Mouse (Mus musculus): Measurements from ENCODE around the gene Rasgrp4.
"Not testable (repeated sequence)": the region's sequence is repeated elsewhere in the genome, so short reads cannot be mapped to it uniquely, and the experiment has no call there.

The Rasgrp4 gene

DNA sequence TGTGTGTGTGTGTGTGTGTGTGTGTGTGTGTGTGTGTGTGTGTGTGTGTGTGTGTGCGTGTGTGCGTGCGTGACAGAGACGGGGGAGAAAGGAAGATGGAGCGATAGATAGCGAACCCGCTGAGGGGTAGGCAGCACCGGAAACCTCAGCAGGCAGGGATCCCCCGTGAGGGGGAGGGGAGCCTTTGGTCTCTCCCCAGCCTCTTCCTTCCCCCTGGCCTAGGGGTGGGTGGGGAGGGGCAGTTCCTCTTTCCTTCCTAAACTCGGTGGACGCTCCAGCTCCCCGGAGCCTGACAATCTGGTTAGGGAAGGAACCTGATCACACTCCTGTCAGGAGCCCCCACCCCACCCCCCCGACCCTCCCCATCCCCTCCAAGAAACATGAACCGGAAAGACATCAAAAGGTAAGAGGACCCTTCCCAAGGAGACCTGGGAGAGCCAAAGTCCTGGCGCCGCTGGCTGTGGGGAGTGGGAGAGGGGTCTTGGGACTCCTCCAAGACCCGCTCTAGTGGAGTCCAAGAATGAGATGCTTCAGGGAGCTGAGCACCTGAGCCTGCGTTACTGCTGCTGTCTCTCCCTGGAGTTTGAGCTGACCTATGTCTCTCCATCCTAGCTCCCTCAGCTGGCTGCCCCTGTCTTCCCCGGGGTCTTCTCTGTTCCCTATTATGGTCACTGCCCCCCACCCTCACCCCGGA lies at the start of gene Rasgrp4:
Rasgrp4 (plus strand) TSS at position 159 of the 694 bp plus-strand sequence.
- DNase-seq (ENCODE audit: low read depth, low spot score) = no peak

- no peak for DNase-seq (ENCODE audit: low read depth, low spot score)
These were observed 48.7 kb upstream of the Rasgrp4 start for GRCm38 (mm10) chr7:29085981-29086380.

GRCm38 (mm10) chr7:29086902-29087301 lies 47.7 kb upstream of the Rasgrp4 start:
- DNase-seq (ENCODE audit: low read depth, low spot score) = no peak

- no peak for DNase-seq (ENCODE audit: low read depth, low spot score)
These were observed 45.8 kb upstream of the Rasgrp4 start for GRCm38 (mm10) chr7:29088817-29089216.

- DNase-seq (ENCODE audit: low read depth, low spot score) = no peak
These were observed 37.5 kb upstream of the Rasgrp4 start for GRCm38 (mm10) chr7:29097131-29097530.

DNA sequence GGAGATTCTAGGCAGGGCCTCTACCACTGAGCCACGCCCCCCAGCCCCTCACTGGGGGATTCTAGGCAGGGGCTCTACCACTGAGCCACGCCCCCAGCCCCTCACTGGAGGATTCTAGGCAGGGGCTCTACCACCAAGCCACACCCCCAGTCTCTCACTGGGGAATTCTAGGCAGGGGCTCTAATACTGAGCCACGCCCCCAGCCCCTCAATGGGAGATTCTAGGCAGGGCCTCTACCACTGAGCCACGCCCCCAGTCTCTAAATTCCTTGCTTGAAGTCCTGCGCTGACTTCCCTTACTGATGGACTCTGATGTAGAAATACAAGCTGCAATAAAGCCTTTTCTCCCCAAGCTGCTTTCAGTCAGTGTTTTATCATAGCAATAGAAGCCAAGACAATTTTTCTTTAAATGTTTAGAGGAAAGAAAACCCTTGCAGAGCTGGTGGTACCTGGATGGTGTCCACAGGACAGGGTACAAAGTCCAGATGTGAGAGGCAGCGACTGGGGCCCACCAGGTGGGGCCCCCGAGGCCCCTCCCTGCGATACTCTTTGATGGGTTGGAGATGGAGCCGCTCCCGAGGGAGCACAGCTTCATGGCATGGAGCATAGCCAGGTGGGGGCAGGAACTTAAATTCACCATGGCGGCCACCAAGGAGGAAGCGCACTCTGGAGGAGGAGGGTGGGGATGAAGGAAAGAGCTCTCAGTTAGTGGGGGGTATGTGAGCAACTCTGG lies 33.2 kb upstream of the Rasgrp4 start:
- DNase-seq (ENCODE audit: low read depth, low spot score) = no peak

DNA sequence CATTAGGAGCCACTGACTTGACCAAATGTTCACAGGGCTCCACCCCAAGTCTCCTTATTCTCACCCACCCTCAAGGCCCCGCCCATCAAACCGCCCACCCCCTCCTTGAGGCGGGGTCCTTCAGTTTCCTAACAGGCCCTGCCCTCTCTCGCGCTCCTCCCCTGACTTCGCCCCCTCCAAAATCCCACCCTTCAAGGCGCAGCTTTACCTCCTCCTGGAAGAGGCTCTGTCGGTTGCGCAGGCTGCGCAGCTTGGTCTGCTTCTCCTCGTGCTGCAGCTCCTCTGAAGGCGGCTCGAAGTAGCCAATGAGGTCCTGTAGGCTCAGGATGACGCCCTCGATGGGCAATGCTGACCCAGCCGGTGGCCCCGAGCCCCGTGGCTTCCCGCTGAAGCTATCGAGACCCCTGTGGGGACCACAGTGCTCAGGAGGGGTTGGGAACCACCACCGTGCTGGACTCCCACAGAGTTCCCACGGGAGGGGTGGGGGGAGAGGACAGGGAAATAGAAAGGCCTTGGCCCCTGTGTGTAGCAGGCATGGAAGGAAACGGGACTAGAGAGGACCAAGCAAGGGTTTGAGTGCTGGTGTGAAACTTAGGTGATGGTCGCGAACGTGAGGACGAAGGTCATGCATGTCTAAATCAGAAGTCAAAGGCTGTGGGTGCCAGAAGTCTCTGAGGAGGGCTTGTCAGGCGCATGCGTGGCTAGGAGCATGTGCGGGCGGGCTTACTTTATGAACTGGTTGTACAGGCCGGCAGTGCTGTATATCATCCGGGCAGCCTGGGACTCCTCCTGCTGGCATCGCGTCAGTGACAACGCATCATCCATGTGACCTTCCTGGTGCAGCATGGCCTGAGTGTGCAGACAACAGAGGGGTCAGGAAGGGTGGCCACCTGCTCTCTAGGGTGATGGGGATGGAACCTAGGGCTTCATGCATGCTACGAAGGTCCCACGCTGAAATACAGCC lies 25.4 kb upstream of the Rasgrp4 start:
- DNase-seq (ENCODE audit: low read depth, low spot score) = no peak

DNA sequence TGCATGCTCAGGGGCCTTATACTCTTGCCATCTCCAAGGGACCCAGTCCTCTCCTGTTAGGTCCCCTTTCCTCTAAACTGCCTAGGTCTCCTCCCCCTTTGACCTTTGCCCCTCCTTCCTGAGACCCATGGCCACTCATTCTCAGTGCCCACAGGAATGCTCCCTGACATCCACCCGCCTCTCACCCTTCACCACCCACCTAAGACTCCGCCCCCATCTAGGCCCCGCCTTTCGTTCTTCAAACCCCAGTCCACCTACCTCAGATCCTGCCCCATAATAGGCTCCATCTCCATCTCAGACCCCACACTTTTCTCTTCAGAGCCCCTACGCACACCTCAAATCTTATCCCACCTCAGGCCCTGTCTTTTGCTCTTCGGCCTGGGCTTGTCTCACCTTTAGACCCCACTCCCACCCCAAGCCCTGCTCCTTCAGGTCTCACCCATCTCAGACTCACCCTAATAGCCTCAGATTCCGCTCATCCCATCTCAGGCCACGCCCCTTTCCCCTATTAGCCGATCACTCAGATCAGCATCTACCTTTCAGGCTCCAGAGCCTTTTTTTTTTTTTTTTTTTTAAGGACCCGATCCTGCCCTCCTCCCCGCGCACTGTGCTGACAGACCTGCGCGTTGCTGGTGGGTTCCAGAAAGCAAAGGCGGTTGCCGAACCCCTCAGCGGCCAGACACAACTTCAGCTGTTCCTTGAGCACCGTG lies 16.4 kb upstream of the Rasgrp4 start:
- no peak for DNase-seq (ENCODE audit: low read depth, low spot score)

DNA sequence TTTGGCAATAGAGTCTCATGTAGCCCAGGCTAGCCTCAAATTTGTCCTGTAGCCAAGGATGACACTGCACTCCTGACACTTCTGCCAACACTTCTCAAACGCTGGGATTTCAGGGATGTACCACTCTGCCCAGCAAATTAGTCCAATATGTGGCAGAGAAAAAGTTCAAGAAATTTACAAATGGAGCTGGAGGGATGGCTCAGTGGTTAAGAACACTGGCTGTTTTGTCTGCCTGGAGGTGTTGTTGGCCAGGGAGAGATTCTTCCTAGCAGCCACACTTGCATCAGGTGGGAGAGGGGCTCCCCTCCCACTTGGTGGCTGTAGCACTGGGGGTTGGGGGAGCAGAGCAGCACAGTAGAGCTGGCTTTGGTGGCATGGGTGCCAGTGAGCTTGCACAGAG lies 15.1 kb upstream of the Rasgrp4 start:
- DNase-seq (ENCODE audit: low read depth, low spot score) = no peak

DNA sequence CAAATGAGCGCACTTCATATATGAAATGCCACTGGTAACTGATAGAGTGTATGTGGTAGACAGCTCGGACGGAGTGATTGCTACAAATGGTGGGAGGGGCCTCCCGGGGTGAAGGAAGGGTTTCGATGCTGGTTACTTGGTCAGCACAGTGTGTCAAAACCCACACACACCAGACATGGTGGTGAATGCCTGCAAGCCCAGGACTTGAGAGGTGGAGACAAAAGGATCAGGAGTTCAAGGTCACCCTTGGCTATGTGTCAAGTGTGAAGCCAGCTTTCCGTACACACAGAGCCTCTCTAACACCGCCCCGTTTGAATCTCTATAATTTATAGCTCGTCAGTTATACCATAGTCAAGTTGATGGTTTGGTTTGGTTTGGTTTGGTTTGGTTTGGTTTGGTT lies 11.8 kb upstream of the Rasgrp4 start:
- no peak for DNase-seq (ENCODE audit: low read depth, low spot score)

DNA sequence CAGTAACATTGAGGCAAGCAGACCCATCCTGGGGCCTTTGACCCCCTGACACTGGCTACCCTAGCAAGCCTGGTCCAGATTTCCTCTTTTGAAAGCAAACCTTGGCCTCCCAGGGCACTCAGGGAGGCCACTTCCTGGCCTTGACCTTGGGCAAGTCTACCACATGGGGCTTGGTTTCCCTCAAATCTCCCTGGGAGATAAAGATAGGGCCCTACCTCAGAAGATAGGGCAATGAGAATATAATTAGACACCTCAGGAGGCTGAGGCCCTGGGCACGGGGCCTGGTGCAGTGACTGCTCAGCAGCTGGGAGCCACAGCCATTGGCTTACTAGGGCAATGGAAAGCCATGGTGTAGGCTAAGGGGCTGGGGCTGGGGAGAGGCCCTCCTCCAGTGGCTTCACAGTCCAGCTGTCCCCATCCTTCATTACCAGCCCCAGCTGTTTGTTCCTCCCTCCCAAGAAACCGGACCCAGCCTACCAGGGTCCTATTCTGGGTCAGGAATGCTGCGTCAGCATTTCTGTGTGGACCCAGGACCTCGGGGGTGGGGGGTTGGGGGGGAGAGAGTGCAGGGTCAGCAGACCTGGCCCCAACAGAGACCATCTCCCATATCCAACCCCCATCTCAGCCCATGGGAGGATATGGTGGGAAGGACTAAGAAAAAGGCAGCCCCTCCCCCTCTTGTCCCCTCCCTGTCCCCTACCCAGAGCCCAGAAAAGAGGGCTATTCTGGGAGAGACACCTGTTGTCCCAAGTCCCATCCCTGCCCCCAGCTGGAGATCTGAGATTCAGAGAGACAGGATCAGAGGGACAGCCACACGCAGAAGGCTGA lies 10.9 kb upstream of the Rasgrp4 start:
- DNase-seq (ENCODE audit: low read depth, low spot score) = no peak

GRCm38 (mm10) chr7:29124970-29125369 lies 9.7 kb upstream of the Rasgrp4 start, which contains the start of gene Ryr1:
Gene Ryr1 (minus strand): TSS chr7:29125179.
- no peak for DNase-seq (ENCODE audit: low read depth, low spot score)

DNA sequence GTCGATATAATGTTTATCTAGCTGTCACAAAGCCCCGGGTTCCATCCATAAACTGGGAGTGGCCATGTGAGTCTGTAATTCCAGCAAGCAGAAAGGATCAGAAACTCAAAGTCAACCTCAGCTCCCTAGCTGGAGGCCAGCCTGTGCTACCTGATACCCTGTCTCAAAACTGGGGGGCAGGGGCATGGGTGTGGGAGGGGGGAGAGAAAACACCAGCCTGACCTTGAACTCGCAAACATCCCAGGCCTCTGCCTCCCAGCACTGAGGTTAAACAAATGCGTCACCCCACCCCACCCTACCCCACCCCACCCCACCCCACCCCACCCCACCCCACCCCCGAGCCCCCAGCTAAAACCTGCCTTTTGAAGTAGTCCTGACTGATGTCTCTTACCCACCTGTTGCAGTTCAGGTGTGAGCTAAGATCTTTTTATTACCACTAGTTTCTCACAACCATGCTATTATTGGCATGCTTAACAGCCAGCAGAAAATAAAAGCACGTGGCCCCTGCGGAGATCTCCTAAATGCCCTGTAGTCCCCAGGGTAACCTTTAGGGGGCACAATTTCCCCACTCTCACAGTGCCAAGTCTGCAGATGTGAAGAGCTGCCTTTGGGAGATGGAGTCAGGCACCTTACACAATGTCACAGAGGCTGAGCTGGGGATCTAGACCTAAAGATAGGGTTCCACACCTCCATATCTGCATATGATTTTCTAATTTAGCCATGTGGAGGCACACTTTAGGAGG lies 8.3 kb upstream of the Rasgrp4 start:
- DNase-seq (ENCODE audit: low read depth, low spot score) = peak; percentile 43

- DNase-seq (ENCODE audit: low read depth, low spot score) = no peak
These were observed 5.9 kb upstream of the Rasgrp4 start for GRCm38 (mm10) chr7:29128725-29129124.

- no peak for DNase-seq (ENCODE audit: low read depth, low spot score)
These were observed 421 bp upstream of the Rasgrp4 start for GRCm38 (mm10) chr7:29134230-29134629.

GRCm38 (mm10) chr7:29137429-29137828 lies 2.8 kb downstream of the Rasgrp4 start:
- DNase-seq (ENCODE audit: low read depth, low spot score) = no peak

DNA sequence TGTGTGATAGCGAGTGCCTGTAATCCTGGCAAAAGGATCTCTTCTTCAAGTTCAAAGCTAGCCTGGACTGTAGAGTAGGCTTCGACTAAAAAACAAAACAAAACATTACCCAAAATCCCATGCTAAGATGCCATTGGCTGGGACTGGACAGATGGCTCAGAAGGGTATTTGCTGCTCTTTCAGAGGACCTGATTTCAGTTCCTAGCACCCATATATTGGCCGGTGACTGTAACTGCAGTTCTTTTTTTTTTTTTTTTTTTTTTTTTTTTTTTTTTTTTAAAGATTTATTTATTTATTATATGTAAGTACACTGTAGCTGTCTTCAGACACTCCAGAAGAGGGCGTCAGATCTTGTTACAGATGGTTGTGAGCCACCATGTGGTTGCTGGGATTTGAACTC lies 4.6 kb downstream of the Rasgrp4 start:
- not testable (repeated sequence) for DNase-seq (ENCODE audit: low read depth, low spot score)

DNA sequence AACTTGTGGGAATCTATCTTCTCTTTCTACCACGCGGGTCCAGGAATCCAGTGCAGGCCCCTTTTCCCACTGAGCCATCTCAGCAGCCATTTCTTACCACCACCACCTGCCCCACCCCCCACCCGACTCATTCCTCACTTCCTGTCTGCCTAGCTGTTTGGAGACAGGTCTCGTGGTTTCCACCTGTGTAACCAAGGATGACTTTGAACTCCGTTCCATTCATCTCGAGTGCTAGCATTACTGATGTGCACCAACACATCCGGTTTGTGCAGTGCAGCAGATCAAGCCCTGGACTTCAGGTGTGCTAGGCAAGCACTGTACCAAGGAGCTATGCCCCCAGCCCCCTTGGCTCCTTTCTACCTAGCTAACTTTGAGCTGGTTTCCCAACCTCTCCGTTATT lies 6.8 kb downstream of the Rasgrp4 start:
- no peak for DNase-seq (ENCODE audit: low read depth, low spot score)

GRCm38 (mm10) chr7:29144006-29144405 lies 9.4 kb downstream of the Rasgrp4 start:
- no peak for DNase-seq (ENCODE audit: low read depth, low spot score)
